Mouse (Mus musculus) liver, embryonic 15.5 days (tissue): ENCODE data around the gene Kcnn3. TPM values are rescaled to one million over a fixed set of nuclear protein-coding genes. Genes with fewer than 3 reads are reported as not detected.

Source experiments
- ATAC-seq: fragments of 200-750 bp; cut with Nextera tagmentation; 2 replicates; pipeline ENCODE4 v1.8.0; 2017; ENCODE audit warnings: moderate number of reproducible peaks, mild to moderate bottlenecking, moderate library complexity; ENCODE audit not compliant: insufficient read depth
- H3K27ac ChIP-seq: fragments of 300-500 bp; sonication (generic); replicated peaks from 2 replicates; pipeline ENCODE4 v1.5.1; 2015; ENCODE audit warnings: mild to moderate bottlenecking, inconsistent platforms
- H3K27me3 ChIP-seq: fragments of 300-500 bp; sonication (generic); 2 replicates; pipeline ENCODE4 v1.6.1; 2015; ENCODE audit warnings: mild to moderate bottlenecking, inconsistent platforms
- H3K36me3 ChIP-seq: fragments of 300-500 bp; sonication (generic); replicated peaks from 2 replicates; pipeline ENCODE4 v1.6.1; 2015; ENCODE audit warnings: moderate library complexity, mild to moderate bottlenecking, inconsistent platforms
- H3K4me1 ChIP-seq: fragments of 300-500 bp; sonication (generic); replicated peaks from 2 replicates; pipeline ENCODE4 v1.6.1; 2015; ENCODE audit warnings: inconsistent platforms
- H3K4me2 ChIP-seq: fragments of 300-500 bp; sonication (generic); 2 replicates; pipeline ENCODE4 v1.6.1; 2015; ENCODE audit warnings: moderate library complexity, mild to moderate bottlenecking, inconsistent platforms
- H3K4me3 ChIP-seq: fragments of 300-500 bp; sonication (generic); replicated peaks from 2 replicates; pipeline ENCODE4 v1.5.1; 2015; ENCODE audit warnings: mild to moderate bottlenecking, inconsistent platforms
- H3K9ac ChIP-seq: fragments of 300-500 bp; sonication (generic); 2 replicates; pipeline ENCODE4 v1.6.1; 2015; ENCODE audit warnings: moderate library complexity, mild to moderate bottlenecking, inconsistent platforms
- H3K9me3 ChIP-seq: fragments of 300-500 bp; sonication (generic); replicated peaks from 2 replicates; pipeline ENCODE4 v1.6.1; 2016; ENCODE audit warnings: inconsistent platforms
- whole genome bisulfite sequencing: fragments of 180-500 bp; shearing (Covaris S2); methylation state at CpG from one replicate; pipeline ENCODE4 v1.1.7; 2015; ENCODE audit warnings: mixed read lengths; ENCODE audit not compliant: insufficient replicate concordance; 5-methylcytosine and 5-hydroxymethylcytosine counted together
- polyA plus RNA-seq: library from polyadenylated mRNA; unstranded; fragments of >200 nt; fragmentation: Nextera tagmentation; extraction: Ambion mirVana; gene quantifications from 2 replicates; pipeline ENCODE4 v1.2.1, GENCODE M21; 2015

The Kcnn3 gene
- polyA plus RNA-seq, 1 experiment from 2014 or later, result 0.03 TPM

- Histone ChIP-seq H3K4me1 (no peaks in the 10 kb centered on the region), H3K4me2 (no peak overlapping the region), H3K27ac (no peak overlapping the region), H3K27me3 (peaks cover 4% of the 10 kb centered on the region), H3K4me3 (no peak overlapping the region), H3K36me3 (no peaks in the 10 kb centered on the region), H3K9ac (no peak overlapping the region), H3K9me3 (no peaks in the 10 kb centered on the region)
- 22% methylated on average over 11 of the region's 11 CpGs for WGBS
- no peak for ATAC-seq
Measured at GRCm38 (mm10) chr3:89667131-89667530, 147.2 kb downstream of the Kcnn3 start.

- Histone ChIP-seq H3K9me3 (no peaks in the 10 kb centered on the region), H3K9ac (no peak overlapping the region), H3K4me1 (no peaks in the 10 kb centered on the region), H3K27me3 (peaks cover 4% of the 10 kb centered on the region; the same call in 1 of the 2 replicates), H3K4me3 (no peak overlapping the region), H3K4me2 (no peak overlapping the region), H3K36me3 (no peaks in the 10 kb centered on the region), H3K27ac (no peak overlapping the region)
- WGBS, result 42% methylated on average over 6 of the region's 6 CpGs
- no peak for ATAC-seq
Measured at GRCm38 (mm10) chr3:89671334-89671733, 151.4 kb downstream of the Kcnn3 start.

- ATAC-seq, result no peak
- no peaks in the 10 kb centered on the region for H3K9me3 ChIP-seq
- no peaks in the 10 kb centered on the region for H3K27me3 ChIP-seq
- no peaks in the 10 kb centered on the region for H3K4me1 ChIP-seq
- no peak overlapping the region for H3K4me3 ChIP-seq
- no peak overlapping the region for H3K4me2 ChIP-seq
- H3K9ac ChIP-seq, result no peak overlapping the region
- WGBS, result 46% methylated on average over 12 of the region's 12 CpGs
- H3K36me3 ChIP-seq, result no peaks in the 10 kb centered on the region
- no peak overlapping the region for H3K27ac ChIP-seq
Measured at GRCm38 (mm10) chr3:89672573-89673317, 152.8 kb downstream of the Kcnn3 start.

GRCm38 (mm10) chr3:89677617-89678016 is 157.7 kb downstream of the Kcnn3 start:
- H3K9me3 ChIP-seq, result no peaks in the 10 kb centered on the region
- no peak overlapping the region for H3K27ac ChIP-seq
- H3K27me3 ChIP-seq, result 0 out of 2 replicates have a peak, but pooled peaks cover 8% of the 10 kb centered on the region
- no peak overlapping the region for H3K9ac ChIP-seq
- H3K4me2 ChIP-seq, result no peak overlapping the region
- H3K36me3 ChIP-seq, result no peaks in the 10 kb centered on the region
- H3K4me1 ChIP-seq, result no peaks in the 10 kb centered on the region
- ATAC-seq, result no peak
- H3K4me3 ChIP-seq, result no peak overlapping the region
- 60% methylated on average over 5 of the region's 5 CpGs for WGBS

- WGBS, result 19% methylated on average over 5 of the region's 5 CpGs
- Histone ChIP-seq H3K27ac (no peak overlapping the region), H3K27me3 (peaks cover 33% of the 10 kb centered on the region), H3K4me1 (no peaks in the 10 kb centered on the region; the same call in 1 of the 2 replicates), H3K4me3 (no peak overlapping the region), H3K4me2 (no peak overlapping the region), H3K9ac (no peak overlapping the region), H3K9me3 (no peaks in the 10 kb centered on the region), H3K36me3 (no peaks in the 10 kb centered on the region)
- no peak for ATAC-seq
Measured at GRCm38 (mm10) chr3:89686031-89686430, 166.1 kb downstream of the Kcnn3 start.

- H3K4me2 ChIP-seq, result peak overlapping the region; percentile 51
- peaks cover 21% of the 10 kb centered on the region for H3K27me3 ChIP-seq
- ATAC-seq, result no peak
- no peak overlapping the region for H3K9ac ChIP-seq
- no peak overlapping the region for H3K27ac ChIP-seq
- no peaks in the 10 kb centered on the region for H3K36me3 ChIP-seq
- H3K9me3 ChIP-seq, result no peaks in the 10 kb centered on the region
- WGBS, result 5% methylated on average over 25 of the region's 25 CpGs
- peak overlapping the region; percentile 26; the same call in 1 of the 2 replicates for H3K4me3 ChIP-seq
- H3K4me1 ChIP-seq, result no peaks in the 10 kb centered on the region; the same call in 1 of the 2 replicates
Measured at GRCm38 (mm10) chr3:89688694-89689581, 169.0 kb downstream of the Kcnn3 start.

- Histone ChIP-seq H3K4me1 (no peaks in the 10 kb centered on the region; the same call in 1 of the 2 replicates), H3K36me3 (no peaks in the 10 kb centered on the region), H3K4me2 (no peak overlapping the region), H3K27ac (no peak overlapping the region), H3K4me3 (no peak overlapping the region), H3K9ac (no peak overlapping the region), H3K9me3 (no peaks in the 10 kb centered on the region), H3K27me3 (peaks cover 17% of the 10 kb centered on the region)
- ATAC-seq, result no peak
- 50% methylated on average over 9 of the region's 9 CpGs for WGBS
Measured at GRCm38 (mm10) chr3:89691776-89692175, 171.8 kb downstream of the Kcnn3 start.

- no peak overlapping the region for H3K4me3 ChIP-seq
- no peak overlapping the region for H3K9ac ChIP-seq
- no peak overlapping the region for H3K4me2 ChIP-seq
- no peak for ATAC-seq
- H3K27ac ChIP-seq, result no peak overlapping the region
- no peaks in the 10 kb centered on the region for H3K27me3 ChIP-seq
- no peaks in the 10 kb centered on the region for H3K9me3 ChIP-seq
- WGBS, result 64% methylated on average over 12 of the region's 12 CpGs
- no peaks in the 10 kb centered on the region for H3K4me1 ChIP-seq
- H3K36me3 ChIP-seq, result no peaks in the 10 kb centered on the region
Measured at GRCm38 (mm10) chr3:89696152-89696821, 176.3 kb downstream of the Kcnn3 start.

- Histone ChIP-seq H3K27me3 (0 out of 2 replicates have a peak, but pooled peaks cover 3% of the 10 kb centered on the region), H3K9me3 (no peaks in the 10 kb centered on the region), H3K4me3 (no peak overlapping the region), H3K9ac (no peak overlapping the region), H3K4me2 (no peak overlapping the region), H3K27ac (no peak overlapping the region), H3K36me3 (no peaks in the 10 kb centered on the region), H3K4me1 (no peaks in the 10 kb centered on the region)
- WGBS, result 50% methylated on average over 1 of the region's 1 CpGs
- ATAC-seq, result no peak
Measured at GRCm38 (mm10) chr3:89698958-89699357, 179.0 kb downstream of the Kcnn3 start.

- Histone ChIP-seq H3K4me2 (no peak overlapping the region), H3K9me3 (no peaks in the 10 kb centered on the region), H3K27ac (no peak overlapping the region), H3K27me3 (0 out of 2 replicates have a peak, but pooled peaks cover 6% of the 10 kb centered on the region), H3K9ac (no peak overlapping the region), H3K36me3 (no peaks in the 10 kb centered on the region), H3K4me3 (no peak overlapping the region), H3K4me1 (no peaks in the 10 kb centered on the region)
- 70% methylated on average over 11 of the region's 11 CpGs for WGBS
- no peak for ATAC-seq
Measured at GRCm38 (mm10) chr3:89700461-89700860, 180.5 kb downstream of the Kcnn3 start.

- no peak overlapping the region for H3K27ac ChIP-seq
- no peaks in the 10 kb centered on the region for H3K36me3 ChIP-seq
- H3K4me3 ChIP-seq, result no peak overlapping the region
- no peak overlapping the region for H3K4me2 ChIP-seq
- no peaks in the 10 kb centered on the region for H3K9me3 ChIP-seq
- 0 out of 2 replicates have a peak, but pooled peaks cover 6% of the 10 kb centered on the region for H3K27me3 ChIP-seq
- H3K9ac ChIP-seq, result no peak overlapping the region
- no peaks in the 10 kb centered on the region for H3K4me1 ChIP-seq
- WGBS, result 29% methylated on average over 3 of the region's 3 CpGs
- ATAC-seq, result no peak
Measured at GRCm38 (mm10) chr3:89703596-89703995, 183.6 kb downstream of the Kcnn3 start.
